ENCODE assay signal across 14 mouse cellular contexts in the genomic region with DNA sequence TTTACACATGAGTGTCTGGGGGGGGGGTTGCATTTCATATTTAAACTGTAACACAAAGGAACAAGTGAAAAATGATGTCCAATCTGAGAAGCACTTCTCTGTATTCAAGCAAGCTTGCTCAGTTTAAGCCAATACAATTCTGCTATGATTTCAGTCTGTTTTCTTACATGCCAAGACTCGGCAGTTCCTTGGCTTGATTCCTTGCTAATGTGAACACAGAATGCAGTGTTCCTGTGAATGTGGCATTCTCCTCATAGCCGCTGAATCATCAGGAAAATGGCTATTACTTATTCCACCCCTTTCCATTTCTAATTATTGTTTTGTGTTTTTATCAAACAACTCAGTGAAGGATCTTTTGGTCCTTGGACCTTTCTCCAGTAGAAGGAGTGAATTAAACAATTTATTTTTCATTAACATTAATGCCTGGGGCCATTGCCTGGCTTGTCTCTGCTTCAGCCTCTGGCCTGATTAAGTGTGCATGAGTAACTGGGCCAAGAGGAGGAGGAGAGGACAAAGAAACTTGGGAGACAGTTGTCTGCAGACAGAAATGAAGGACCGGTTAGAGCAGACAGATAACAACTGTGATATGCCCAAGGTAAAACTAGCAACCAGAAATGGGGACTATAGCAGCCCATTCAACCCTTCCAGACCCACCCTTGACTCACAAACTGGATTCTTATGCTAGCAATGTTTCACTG.
DNase-seq lines count a peak whose midpoint lies in the region; ATAC-seq and TF ChIP-seq lines count a peak whose summit lies in the region.
"Had no signal": no experiment of that assay in that cellular context is flagged by ENCODE, and none has a peak within 500 bp of the region (broad histone marks: within the 10 kb centered on the region; RNA-seq: fewer than 3 reads in every experiment).

No protein-coding gene starts in this region.

- TF ChIP-seq POLR2A in brain, embryonic 14.5 days (IDR thresholded peaks at IDR 0.05; ENCODE audit: borderline replicate concordance, extremely low read depth, insufficient read depth, insufficient read length, poor library complexity, severe bottlenecking), result no peak
- TF ChIP-seq POLR2A in cerebellum, adult 2 months (IDR thresholded peaks at IDR 0.05; ENCODE audit: borderline replicate concordance, insufficient read depth, low read length), result no peak

- TF ChIP-seq CTCF in brain, embryonic 14.5 days (IDR thresholded peaks at IDR 0.05; ENCODE audit: borderline replicate concordance, extremely low read depth, insufficient read depth, insufficient read length), result no peak
- no peak for TF ChIP-seq CTCF in cerebellum, adult 2 months (IDR thresholded peaks at IDR 0.05; ENCODE audit: borderline replicate concordance, insufficient read depth, low read depth, low read length)

- H3K4me3 ChIP-seq in cerebellum, adult 2 months (replicated peaks; ENCODE audit: insufficient read depth, low read depth, low read length), result no peak overlapping the region
- no peak overlapping the region for H3K4me3 ChIP-seq in liver, embryonic 12.5 days
- H3K4me3 ChIP-seq: embryonic facial prominence, embryonic 10.5 days; forebrain, embryonic 15.5 days; heart, embryonic 13.5 days; limb, embryonic 13.5 days had no signal

- H3K27me3 ChIP-seq in cerebellum, adult 2 months (ENCODE audit: control insufficient read depth, insufficient read depth, low read length), result no peaks in the 10 kb centered on the region
- H3K27me3 ChIP-seq in liver, embryonic 12.5 days (replicated peaks), result no peaks in the 10 kb centered on the region
- H3K27me3 ChIP-seq: forebrain, embryonic 15.5 days; heart, embryonic 13.5 days; limb, embryonic 13.5 days had no signal

- H3K36me3 ChIP-seq in liver, embryonic 12.5 days, result no peaks in the 10 kb centered on the region
- H3K36me3 ChIP-seq: embryonic facial prominence, embryonic 10.5 days; forebrain, embryonic 15.5 days; heart, embryonic 13.5 days; limb, embryonic 13.5 days had no signal

- H3K9ac ChIP-seq in liver, embryonic 12.5 days, result no peak overlapping the region
- H3K9ac ChIP-seq: forebrain, embryonic 15.5 days; heart, embryonic 13.5 days; limb, embryonic 13.5 days had no signal

- H3K4me1 ChIP-seq in cerebellum, adult 2 months (ENCODE audit: control insufficient read depth, insufficient read depth, low read length), result peaks cover 16% of the 10 kb centered on the region; the same call in 1 of the 2 replicates
- H3K4me1 ChIP-seq in liver, embryonic 12.5 days, result no peaks in the 10 kb centered on the region
- H3K4me1 ChIP-seq: embryonic facial prominence, embryonic 10.5 days; heart, embryonic 13.5 days; limb, embryonic 13.5 days had no signal

- peak; percentile 28 to 76 for DNase-seq in layer of hippocampus, adult 18-20 months (ENCODE audit: low spot score in 2 of 2)
- no peak for DNase-seq in layer of hippocampus, postnatal 25 days (ENCODE audit: extremely low spot score in 1 of 2, low spot score in 1 of 2)
- DNase-seq in brain, embryonic 14.5 days (ENCODE audit: low read depth), result peak; percentile 68
- DNase-seq in cerebellum, adult 2 months, result peak; percentile 50 to 84
- DNase-seq in layer of hippocampus, adult 9-11 months, result peak; percentile 60
- DNase-seq in spleen, postnatal 4 days (ENCODE audit: low spot score in 2 of 2), result no peak
- DNase-seq: kidney, postnatal 10 days; thymus, postnatal 36 days had no signal

- WGBS in cerebellum, adult 2 months, result 5% methylated on average over 3 of the region's 3 CpGs
- 60% methylated on average over 3 of the region's 3 CpGs for WGBS in liver, embryonic 12.5 days (ENCODE audit: insufficient replicate concordance)

- ATAC-seq in liver, embryonic 12.5 days, result no peak
- ATAC-seq: forebrain, embryonic 15.5 days; hindbrain, embryonic 16.5 days had no signal

- peak overlapping the region; percentile 74; the same call in 1 of the 2 replicates for H3K27ac ChIP-seq in cerebellum, adult 2 months (ENCODE audit: insufficient read depth, low read length)
- no peak overlapping the region for H3K27ac ChIP-seq in liver, embryonic 12.5 days
- H3K27ac ChIP-seq: embryonic facial prominence, embryonic 10.5 days; forebrain, embryonic 15.5 days; heart, embryonic 13.5 days; limb, embryonic 13.5 days had no signal

- H3K4me2 ChIP-seq in liver, embryonic 12.5 days, result no peak overlapping the region
- H3K4me2 ChIP-seq: forebrain, embryonic 15.5 days; heart, embryonic 13.5 days; limb, embryonic 13.5 days had no signal

- 0 out of 2 replicates have a peak, but pooled peaks cover 7% of the 10 kb centered on the region for H3K9me3 ChIP-seq in liver, embryonic 12.5 days (replicated peaks)
- H3K9me3 ChIP-seq: embryonic facial prominence, embryonic 10.5 days; forebrain, embryonic 15.5 days; heart, embryonic 13.5 days; limb, embryonic 13.5 days had no signal

Comparison
In these comparisons a context has a peak if more than half of its experiments do, and no peak if none do; other contexts are left out.
1. DNase-seq: peak in layer of hippocampus, adult 18-20 months (2 of 2), brain, embryonic 14.5 days (single experiment), cerebellum, adult 2 months (2 of 2) and layer of hippocampus, adult 9-11 months (single experiment); none in layer of hippocampus, postnatal 25 days (0 of 2) and spleen, postnatal 4 days (0 of 2).